Mouse (Mus musculus) embryonic fibroblast, embryonic 13.5 days (primary cell): ENCODE measurements around the gene Anxa11.

Experiments used
- CTCF ChIP-seq: IDR thresholded peaks from 2 replicates; pipeline ENCODE4 v1.5.1; 2011; ENCODE audit warnings: mild to moderate bottlenecking, control low read depth, low read length, moderate library complexity, borderline replicate concordance; ENCODE audit not compliant: insufficient read depth
- POLR2A ChIP-seq: IDR thresholded peaks from 2 replicates; pipeline ENCODE4 v1.6.1; 2011; ENCODE audit warnings: low read depth, mild to moderate bottlenecking, control low read depth, low read length, moderate library complexity

GRCm38 (mm10) chr14:25826866-25827265 lies 15.1 kb upstream of the Anxa11 start:
- TF ChIP-seq POLR2A (no peak), CTCF (no peak)
